Mouse (Mus musculus) G1E (cell line): ENCODE data around the gene Ppm1l.

Experiments
- CTCF ChIP-seq: IDR thresholded peaks from 2 replicates; pipeline ENCODE4 v1.5.1; 2012; ENCODE audit warnings: low read depth, low read length, inconsistent platforms, mixed read lengths
- GATA1 ChIP-seq: IDR thresholded peaks from 2 replicates; pipeline ENCODE4 v1.6.1; 2012; ENCODE audit warnings: borderline replicate concordance, low read length, inconsistent platforms, mixed read lengths
- TAL1 ChIP-seq: conservative IDR thresholded peaks from 2 replicates; pipeline ENCODE4 v1.6.1; 2012; ENCODE audit warnings: low read depth, low read length, inconsistent platforms, mixed read lengths

GRCm38 (mm10) chr3:69362350-69362790 is 45.7 kb downstream of the Ppm1l start:
- TF ChIP-seq CTCF = no peak
- no peak for TF ChIP-seq GATA1
- no peak for TF ChIP-seq TAL1
